Mouse (Mus musculus): ENCODE measurements around the gene Grb10. TPM values are rescaled to one million over a fixed set of nuclear protein-coding genes. Genes with fewer than 3 reads are reported as not detected.

Grb10 gene
- 165 and 188 TPM in 2 replicates for polyA plus RNA-seq (2015; fragmentation: Nextera tagmentation; extraction: Ambion mirVana)

GRCm38 (mm10) chr11:12038470-12038985, at the start of gene Grb10:
Gene Grb10, minus strand, starts transcription at chr11:12038683.
- H3K36me3 ChIP-seq (ENCODE audit: poor library complexity, severe bottlenecking), result no peaks in the 10 kb centered on the region
- peak within 1 kb of the TSS; percentile 70 for H3K27ac ChIP-seq
- peak within 1 kb of the TSS; percentile 79 for H3K9ac ChIP-seq
- 18% methylated on average over 10 of the region's 10 CpGs for WGBS
- H3K9me3 ChIP-seq (replicated peaks), result no peaks in the 10 kb centered on the region
- ATAC-seq, result no peak
- H3K4me3 ChIP-seq, result peak within 1 kb of the TSS; percentile 58
- peak within 1 kb of the TSS; percentile 51 for H3K4me2 ChIP-seq
- H3K4me1 ChIP-seq, result no peaks in the 10 kb centered on the region
- peaks cover 93% of the 10 kb centered on the region for H3K27me3 ChIP-seq

DNA sequence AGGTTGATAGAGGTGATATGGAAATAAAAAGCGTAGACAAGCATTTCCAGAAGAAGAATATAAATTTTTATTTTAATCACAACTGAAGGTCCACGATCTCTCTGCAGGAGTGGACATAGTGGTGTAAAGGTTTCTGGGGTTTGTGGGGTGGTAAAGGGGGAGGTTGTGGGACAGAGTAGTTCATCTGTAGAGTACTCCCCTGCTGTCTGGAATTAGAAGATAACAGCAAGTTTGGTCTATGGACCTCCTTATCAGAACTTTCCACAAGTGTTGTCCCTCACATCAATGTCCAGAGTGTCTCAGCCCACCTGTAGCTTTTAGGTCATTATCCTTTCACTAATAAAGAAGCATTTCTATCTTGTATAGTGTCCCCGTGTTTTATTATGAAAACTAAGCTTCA, 43.2 kb upstream of the Grb10 start:
- H3K9me3 ChIP-seq (replicated peaks), result 0 out of 2 replicates have a peak, but pooled peaks cover 3% of the 10 kb centered on the region
- H3K9ac ChIP-seq, result no peak overlapping the region
- H3K36me3 ChIP-seq (ENCODE audit: poor library complexity, severe bottlenecking), result no peaks in the 10 kb centered on the region
- no peak overlapping the region for H3K27ac ChIP-seq
- ATAC-seq, result no peak
- H3K27me3 ChIP-seq, result no peaks in the 10 kb centered on the region
- no peak overlapping the region for H3K4me3 ChIP-seq
- 92% methylated on average over 3 of the region's 3 CpGs for WGBS
- H3K4me1 ChIP-seq, result no peaks in the 10 kb centered on the region
- H3K4me2 ChIP-seq, result no peak overlapping the region

- H3K27ac ChIP-seq, result no peak overlapping the region
- H3K4me2 ChIP-seq, result no peak overlapping the region
- no peak overlapping the region for H3K4me3 ChIP-seq
- no peaks in the 10 kb centered on the region for H3K36me3 ChIP-seq (ENCODE audit: poor library complexity, severe bottlenecking)
- H3K4me1 ChIP-seq, result no peaks in the 10 kb centered on the region
- H3K9me3 ChIP-seq (replicated peaks), result 0 out of 2 replicates have a peak, but pooled peaks cover 3% of the 10 kb centered on the region
- whole genome bisulfite sequencing, result 85% methylated on average over 2 of the region's 2 CpGs
- H3K27me3 ChIP-seq, result no peaks in the 10 kb centered on the region
- ATAC-seq, result no peak
- no peak overlapping the region for H3K9ac ChIP-seq
Observed at GRCm38 (mm10) chr11:12079231-12079630, 40.7 kb upstream of the Grb10 start.

DNA sequence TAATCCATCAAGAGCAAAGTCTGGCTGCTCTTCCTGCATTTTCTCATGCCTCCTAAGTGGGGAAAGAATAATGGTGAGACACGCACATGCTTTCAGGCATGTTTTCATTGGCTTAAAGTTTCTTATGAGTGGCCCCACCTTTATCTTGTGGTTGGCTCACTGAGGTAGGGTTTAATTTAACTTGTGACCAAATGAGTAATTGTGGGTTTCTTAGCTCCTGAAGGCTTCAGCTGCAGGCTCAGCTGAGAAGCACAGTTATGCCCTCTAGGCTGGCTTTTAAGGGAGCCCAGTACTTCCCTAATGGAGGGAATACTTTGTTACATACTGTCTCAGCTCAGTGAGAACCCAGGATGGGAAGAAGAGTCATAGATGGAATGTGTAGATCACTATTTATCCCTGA, 37.0 kb upstream of the Grb10 start:
- Histone ChIP-seq H3K9me3 (replicated peaks) (no peaks in the 10 kb centered on the region), H3K9ac (no peak overlapping the region), H3K27ac (no peak overlapping the region), H3K4me2 (no peak overlapping the region), H3K36me3 (ENCODE audit: poor library complexity, severe bottlenecking) (no peaks in the 10 kb centered on the region), H3K27me3 (no peaks in the 10 kb centered on the region), H3K4me3 (no peak overlapping the region), H3K4me1 (no peaks in the 10 kb centered on the region)
- ATAC-seq, result no peak
- WGBS, result 93% methylated on average over 1 of the region's 1 CpGs

- Histone ChIP-seq H3K4me1 (no peaks in the 10 kb centered on the region), H3K27ac (no peak overlapping the region), H3K4me2 (no peak overlapping the region), H3K9me3 (replicated peaks) (no peaks in the 10 kb centered on the region), H3K27me3 (no peaks in the 10 kb centered on the region), H3K4me3 (no peak overlapping the region), H3K9ac (no peak overlapping the region), H3K36me3 (ENCODE audit: poor library complexity, severe bottlenecking) (no peaks in the 10 kb centered on the region)
- peak; percentile 27; the same call in 1 of the 2 replicates for ATAC-seq
- WGBS, result 79% methylated on average over 6 of the region's 6 CpGs
Observed at GRCm38 (mm10) chr11:12073394-12074226, 35.1 kb upstream of the Grb10 start.

GRCm38 (mm10) chr11:12072322-12072721, 33.8 kb upstream of the Grb10 start:
- H3K27ac ChIP-seq, result no peak overlapping the region
- no peaks in the 10 kb centered on the region for H3K4me1 ChIP-seq
- H3K36me3 ChIP-seq (ENCODE audit: poor library complexity, severe bottlenecking), result no peaks in the 10 kb centered on the region
- H3K9ac ChIP-seq, result no peak overlapping the region
- no peak overlapping the region for H3K4me3 ChIP-seq
- H3K4me2 ChIP-seq, result no peak overlapping the region
- H3K27me3 ChIP-seq, result no peaks in the 10 kb centered on the region
- H3K9me3 ChIP-seq (replicated peaks), result no peaks in the 10 kb centered on the region
- ATAC-seq, result no peak
- 75% methylated on average over 3 of the region's 3 CpGs for WGBS

GRCm38 (mm10) chr11:12059005-12059404, 20.5 kb upstream of the Grb10 start:
- no peak overlapping the region for H3K27ac ChIP-seq
- no peak overlapping the region for H3K4me2 ChIP-seq
- no peaks in the 10 kb centered on the region for H3K27me3 ChIP-seq
- no peaks in the 10 kb centered on the region for H3K9me3 ChIP-seq (replicated peaks)
- H3K9ac ChIP-seq, result no peak overlapping the region
- H3K4me1 ChIP-seq, result no peaks in the 10 kb centered on the region
- ATAC-seq, result no peak
- no peak overlapping the region for H3K4me3 ChIP-seq
- H3K36me3 ChIP-seq (ENCODE audit: poor library complexity, severe bottlenecking), result no peaks in the 10 kb centered on the region
- WGBS, result 78% methylated on average over 4 of the region's 4 CpGs

DNA sequence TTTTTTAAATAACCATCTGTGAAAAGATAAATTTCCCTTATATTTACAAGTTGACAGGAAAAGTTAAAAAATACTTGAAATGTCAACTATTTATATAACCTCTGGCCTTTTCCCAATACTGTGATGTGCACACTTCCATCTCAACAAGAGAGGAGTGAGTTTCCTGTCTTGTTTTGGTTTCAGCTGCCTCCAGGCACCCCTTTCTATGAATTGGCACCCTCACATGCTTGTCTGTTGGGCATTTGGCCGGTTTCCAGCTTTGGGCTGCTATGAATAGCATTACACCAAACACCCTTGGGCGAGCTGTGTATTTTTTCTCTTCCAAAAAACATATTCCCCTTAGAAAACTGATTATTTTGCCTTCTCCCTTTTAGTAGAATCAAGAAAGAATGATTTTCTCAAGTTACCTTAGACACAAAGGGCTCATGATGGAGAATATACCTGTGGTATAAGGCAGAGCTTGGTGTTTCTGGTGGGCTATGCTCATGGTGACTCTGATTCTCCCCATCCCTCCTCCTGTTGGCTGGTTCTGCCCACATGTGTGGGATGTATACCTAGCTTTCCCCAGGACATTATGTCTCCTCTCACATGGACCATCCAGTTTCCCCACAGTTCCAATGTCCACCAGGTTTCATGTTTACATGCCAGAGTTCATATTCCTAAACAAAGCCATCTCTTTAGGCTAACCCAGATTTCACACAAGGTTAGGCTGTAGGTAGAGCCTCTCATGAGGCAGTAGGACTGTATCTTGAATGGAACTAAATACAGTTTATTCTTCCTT, 10.3 kb upstream of the Grb10 start:
- Histone ChIP-seq H3K4me2 (no peak overlapping the region), H3K9ac (no peak overlapping the region), H3K27me3 (0 out of 2 replicates have a peak, but pooled peaks cover 5% of the 10 kb centered on the region), H3K9me3 (replicated peaks) (no peaks in the 10 kb centered on the region), H3K27ac (no peak overlapping the region), H3K4me3 (no peak overlapping the region), H3K36me3 (ENCODE audit: poor library complexity, severe bottlenecking) (no peaks in the 10 kb centered on the region), H3K4me1 (no peaks in the 10 kb centered on the region)
- 63% methylated on average over 2 of the region's 2 CpGs for WGBS
- ATAC-seq, result no peak; the same call in 1 of the 2 replicates

- Histone ChIP-seq H3K36me3 (ENCODE audit: poor library complexity, severe bottlenecking) (no peaks in the 10 kb centered on the region), H3K9ac (no peak overlapping the region), H3K4me2 (no peak overlapping the region), H3K4me1 (no peaks in the 10 kb centered on the region), H3K4me3 (no peak overlapping the region), H3K27me3 (peaks cover 11% of the 10 kb centered on the region), H3K9me3 (replicated peaks) (no peaks in the 10 kb centered on the region), H3K27ac (no peak overlapping the region)
- no peak for ATAC-seq
- WGBS, result 64% methylated on average over 1 of the region's 1 CpGs
Observed at GRCm38 (mm10) chr11:12048135-12048534, 9.7 kb upstream of the Grb10 start.

- H3K36me3 ChIP-seq (ENCODE audit: poor library complexity, severe bottlenecking), result no peaks in the 10 kb centered on the region
- ATAC-seq, result no peak
- H3K4me3 ChIP-seq, result no peak overlapping the region
- no peak overlapping the region for H3K27ac ChIP-seq
- no peak overlapping the region for H3K9ac ChIP-seq
- no peaks in the 10 kb centered on the region for H3K9me3 ChIP-seq (replicated peaks)
- 50% methylated on average over 3 of the region's 3 CpGs for WGBS
- H3K4me1 ChIP-seq, result no peaks in the 10 kb centered on the region
- peaks cover 45% of the 10 kb centered on the region for H3K27me3 ChIP-seq
- no peak overlapping the region for H3K4me2 ChIP-seq
Observed at GRCm38 (mm10) chr11:12044245-12044644, 5.8 kb upstream of the Grb10 start.

GRCm38 (mm10) chr11:12041787-12042186, 3.3 kb upstream of the Grb10 start:
- H3K36me3 ChIP-seq (ENCODE audit: poor library complexity, severe bottlenecking), result no peaks in the 10 kb centered on the region
- 84% methylated on average over 4 of the region's 4 CpGs for WGBS
- no peaks in the 10 kb centered on the region for H3K9me3 ChIP-seq (replicated peaks)
- no peak overlapping the region for H3K4me3 ChIP-seq
- no peak for ATAC-seq
- H3K9ac ChIP-seq, result no peak overlapping the region
- peaks cover 68% of the 10 kb centered on the region for H3K27me3 ChIP-seq
- no peak overlapping the region for H3K4me2 ChIP-seq
- no peak overlapping the region for H3K27ac ChIP-seq
- H3K4me1 ChIP-seq, result no peaks in the 10 kb centered on the region

DNA sequence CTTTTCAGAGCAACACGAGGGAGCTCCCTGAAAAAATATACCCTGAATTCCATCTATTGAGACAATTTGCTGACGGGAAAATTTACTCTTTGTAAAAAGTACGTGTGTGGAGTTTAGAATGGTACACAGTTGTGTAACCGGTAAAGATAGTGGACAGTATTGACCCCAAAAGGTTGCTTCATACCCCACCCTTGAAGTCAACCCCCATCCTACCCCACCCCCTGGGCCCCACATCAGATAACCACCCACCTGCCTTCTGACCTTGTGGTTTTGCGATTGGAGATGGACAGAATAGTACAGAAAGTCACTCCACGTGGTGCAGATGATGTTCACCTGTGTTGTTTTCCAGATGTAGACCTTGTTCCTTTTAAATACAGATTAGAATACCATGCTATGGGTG, 2.9 kb upstream of the Grb10 start:
- H3K9me3 ChIP-seq (replicated peaks), result no peaks in the 10 kb centered on the region
- no peaks in the 10 kb centered on the region for H3K4me1 ChIP-seq
- peaks cover 72% of the 10 kb centered on the region for H3K27me3 ChIP-seq
- no peak overlapping the region for H3K4me3 ChIP-seq
- no peak overlapping the region for H3K9ac ChIP-seq
- no peak overlapping the region for H3K27ac ChIP-seq
- no peak for ATAC-seq
- WGBS, result 85% methylated on average over 6 of the region's 6 CpGs
- H3K36me3 ChIP-seq (ENCODE audit: poor library complexity, severe bottlenecking), result no peaks in the 10 kb centered on the region
- no peak overlapping the region for H3K4me2 ChIP-seq
